Mouse (Mus musculus) MEL (cell line): ENCODE data around the gene Lpcat3. TPM values are rescaled to one million over a fixed set of nuclear protein-coding genes. Genes with fewer than 3 reads are reported as not detected.

Source experiments
- DNase-seq: peaks from one replicate; pipeline ENCODE4 v3.0.0; 2011; ENCODE audit warnings: low read depth, low spot score
- H3K27ac ChIP-seq: 2 replicates; pipeline ENCODE4 v1.5.1; 2012; ENCODE audit warnings: low read depth, mild to moderate bottlenecking, control low read depth, low read length, moderate library complexity; ENCODE audit not compliant: control insufficient read depth
- H3K27me3 ChIP-seq, 2 experiments: fragments of 150-350 bp in 1 of 2; sonication (generic) in 1 of 2; 2 replicates each; pipeline ENCODE4 v1.6.1; 2012; ENCODE audit warnings: low read length in 2 of 2, mild to moderate bottlenecking in 2 of 2, improper control_type of control experiment in 1 of 2, moderate library complexity in 1 of 2; ENCODE audit not compliant: insufficient read depth in 2 of 2, control insufficient read depth in 1 of 2
- H3K36me3 ChIP-seq, 2 experiments: 2 replicates each; pipeline ENCODE4 v1.6.1; 2012 to 2014; ENCODE audit warnings: low read length in 2 of 2, improper control_type of control experiment in 1 of 2, inconsistent platforms in 1 of 2, mild to moderate bottlenecking in 1 of 2; ENCODE audit not compliant: insufficient read depth in 2 of 2, control insufficient read depth in 1 of 2
- H3K4me1 ChIP-seq, 2 experiments: fragments of 150-350 bp in 1 of 2; sonication (generic) in 1 of 2; 2 replicates each; pipeline ENCODE4 v1.6.1; 2012; ENCODE audit warnings: low read length in 2 of 2, improper control_type of control experiment in 1 of 2, mild to moderate bottlenecking in 1 of 2; ENCODE audit not compliant: insufficient read depth in 2 of 2, control insufficient read depth in 1 of 2
- H3K4me3 ChIP-seq, 2 experiments: fragments of 150-350 bp in 1 of 2; sonication (generic) in 1 of 2; 2 replicates each; pipeline ENCODE4 v1.5.1; 2012; ENCODE audit warnings: low read depth in 2 of 2, low read length in 2 of 2, mild to moderate bottlenecking in 2 of 2, moderate library complexity in 2 of 2, control low read depth in 1 of 2, improper control_type of control experiment in 1 of 2; ENCODE audit not compliant: control insufficient read depth in 1 of 2, insufficient read depth in 1 of 2
- H3K79me2 ChIP-seq: 2 replicates; pipeline ENCODE4 v1.6.1; 2012; ENCODE audit warnings: mild to moderate bottlenecking, low read length, moderate library complexity; ENCODE audit not compliant: control insufficient read depth, poor library complexity, insufficient read depth
- H3K9ac ChIP-seq: 2 replicates; pipeline ENCODE4 v1.6.1; 2012; ENCODE audit warnings: low read depth, mild to moderate bottlenecking, control low read depth, low read length, moderate library complexity; ENCODE audit not compliant: control insufficient read depth, poor library complexity, severe bottlenecking
- H3K9me3 ChIP-seq: fragments of 150-350 bp; sonication (generic); replicated peaks from 2 replicates; pipeline ENCODE4 v1.6.1; 2012; ENCODE audit warnings: mild to moderate bottlenecking, low read length, improper control_type of control experiment, moderate library complexity; ENCODE audit not compliant: insufficient read depth
- BHLHE40 ChIP-seq: IDR thresholded peaks from 2 replicates; pipeline ENCODE4 v1.6.1; 2012; ENCODE audit warnings: low read depth, mild to moderate bottlenecking, inconsistent platforms, low read length, improper control_type of control experiment, borderline replicate concordance
- CHD1 ChIP-seq: IDR thresholded peaks from 2 replicates; pipeline ENCODE4 v1.6.1; 2012; ENCODE audit warnings: low read depth, mild to moderate bottlenecking, inconsistent platforms, low read length, improper control_type of control experiment
- E2F4 ChIP-seq: IDR thresholded peaks from 2 replicates; pipeline ENCODE4 v1.6.1; 2011; ENCODE audit warnings: low read depth, low read length, improper control_type of control experiment, borderline replicate concordance
- ELF1 ChIP-seq: IDR thresholded peaks from 2 replicates; pipeline ENCODE4 v1.6.1; 2014; ENCODE audit warnings: low read depth, mild to moderate bottlenecking, inconsistent platforms, low read length, improper control_type of control experiment, moderate library complexity
- EP300 ChIP-seq, 2 experiments: IDR thresholded peaks; 2 replicates each; pipeline ENCODE4 v1.6.1; 2011; ENCODE audit warnings: improper control_type of control experiment in 2 of 2, low read length in 2 of 2, low read depth in 1 of 2, mild to moderate bottlenecking in 1 of 2
- ETS1 ChIP-seq: IDR thresholded peaks from 2 replicates; pipeline ENCODE4 v1.6.1; 2012; ENCODE audit warnings: low read depth, mild to moderate bottlenecking, inconsistent platforms, low read length, improper control_type of control experiment, moderate library complexity
- GABPA ChIP-seq: IDR thresholded peaks from 2 replicates; pipeline ENCODE4 v1.6.1; 2012; ENCODE audit warnings: low read depth, mild to moderate bottlenecking, inconsistent platforms, low read length, improper control_type of control experiment, moderate library complexity
- GATA1 ChIP-seq: IDR thresholded peaks from 2 replicates; pipeline ENCODE4 v1.6.1; 2011; ENCODE audit warnings: low read depth, low read length, improper control_type of control experiment
- HCFC1 ChIP-seq: IDR thresholded peaks from 2 replicates; pipeline ENCODE4 v1.6.1; 2012; ENCODE audit warnings: low read depth, mild to moderate bottlenecking, inconsistent platforms, low read length, improper control_type of control experiment, moderate library complexity
- JUND ChIP-seq: IDR thresholded peaks from 2 replicates; pipeline ENCODE4 v1.6.1; 2011; ENCODE audit warnings: low read depth, mild to moderate bottlenecking, improper control_type of control experiment, low read length
- MAFK ChIP-seq: IDR thresholded peaks from 2 replicates; pipeline ENCODE4 v1.6.1; 2011; ENCODE audit warnings: low read depth, mild to moderate bottlenecking, low read length, improper control_type of control experiment, borderline replicate concordance
- MAX ChIP-seq: IDR thresholded peaks from 2 replicates; pipeline ENCODE4 v1.6.1; 2011; ENCODE audit warnings: low read length, improper control_type of control experiment
- MAZ ChIP-seq: IDR thresholded peaks from 2 replicates; pipeline ENCODE4 v1.6.1; 2012; ENCODE audit warnings: low read depth, mild to moderate bottlenecking, inconsistent platforms, low read length, improper control_type of control experiment
- MEF2A ChIP-seq: IDR thresholded peaks from 2 replicates; pipeline ENCODE4 v1.6.1; 2014; ENCODE audit warnings: low read depth, mild to moderate bottlenecking, inconsistent platforms, low read length, improper control_type of control experiment; ENCODE audit not compliant: poor library complexity, insufficient replicate concordance, severe bottlenecking; ENCODE audit errors: extremely low read depth
- MXI1 ChIP-seq: IDR thresholded peaks from 2 replicates; pipeline ENCODE4 v1.6.1; 2011; ENCODE audit warnings: mild to moderate bottlenecking, low read depth, low read length, improper control_type of control experiment
- MYB ChIP-seq: IDR thresholded peaks from 2 replicates; pipeline ENCODE4 v1.6.1; 2011; ENCODE audit warnings: mild to moderate bottlenecking, low read depth, low read length, improper control_type of control experiment
- MYC ChIP-seq: IDR thresholded peaks from 2 replicates; pipeline ENCODE4 v1.6.1; 2011; ENCODE audit warnings: low read depth, mild to moderate bottlenecking, low read length, improper control_type of control experiment, moderate library complexity
- NRF1 ChIP-seq: IDR thresholded peaks from 2 replicates; pipeline ENCODE4 v1.6.1; 2014; ENCODE audit warnings: low read depth, mild to moderate bottlenecking, inconsistent platforms, low read length, improper control_type of control experiment, moderate library complexity; ENCODE audit not compliant: poor library complexity, insufficient read depth, severe bottlenecking
- POLR2A ChIP-seq, 2 experiments: IDR thresholded peaks; 2 replicates each; pipeline ENCODE4 v1.6.1; 2011 to 2012; ENCODE audit warnings: low read length in 2 of 2, mild to moderate bottlenecking in 2 of 2, control low read depth in 1 of 2, improper control_type of control experiment in 1 of 2, low read depth in 1 of 2, moderate library complexity in 1 of 2; ENCODE audit not compliant: control insufficient read depth in 1 of 2, insufficient read depth in 1 of 2, poor library complexity in 1 of 2
- RAD21 ChIP-seq: IDR thresholded peaks from 2 replicates; pipeline ENCODE4 v1.6.1; 2011; ENCODE audit warnings: mild to moderate bottlenecking, low read depth, low read length, improper control_type of control experiment
- RCOR1 ChIP-seq: IDR thresholded peaks from 2 replicates; pipeline ENCODE4 v1.6.1; 2012; ENCODE audit warnings: low read depth, mild to moderate bottlenecking, inconsistent platforms, low read length, improper control_type of control experiment
- SIN3A ChIP-seq: IDR thresholded peaks from 2 replicates; pipeline ENCODE4 v1.6.1; 2012; ENCODE audit warnings: low read length, improper control_type of control experiment, inconsistent platforms
- SMC3 ChIP-seq: IDR thresholded peaks from 2 replicates; pipeline ENCODE4 v1.6.1; 2011; ENCODE audit warnings: low read depth, low read length, improper control_type of control experiment
- TAL1 ChIP-seq: IDR thresholded peaks from 2 replicates; pipeline ENCODE4 v1.6.1; 2012; ENCODE audit warnings: mild to moderate bottlenecking, inconsistent platforms, low read length, moderate library complexity, mixed read lengths
- TBP ChIP-seq: IDR thresholded peaks from 2 replicates; pipeline ENCODE4 v1.8.0; 2011; ENCODE audit warnings: low read depth, low read length, improper control_type of control experiment
- TCF12 ChIP-seq: IDR thresholded peaks from 2 replicates; pipeline ENCODE4 v1.6.1; 2014; ENCODE audit warnings: low read depth, mild to moderate bottlenecking, inconsistent platforms, low read length, improper control_type of control experiment, moderate library complexity
- UBTF ChIP-seq: IDR thresholded peaks from 2 replicates; pipeline ENCODE4 v1.6.1; 2012; ENCODE audit warnings: low read depth, mild to moderate bottlenecking, inconsistent platforms, low read length, improper control_type of control experiment, moderate library complexity, borderline replicate concordance; ENCODE audit not compliant: insufficient read depth
- USF1 ChIP-seq: IDR thresholded peaks from 2 replicates; pipeline ENCODE4 v1.6.1; 2014; ENCODE audit warnings: low read depth, mild to moderate bottlenecking, inconsistent platforms, low read length, improper control_type of control experiment, moderate library complexity
- ZMIZ1 ChIP-seq: IDR thresholded peaks from 2 replicates; pipeline ENCODE4 v1.6.1; 2012; ENCODE audit warnings: low read depth, mild to moderate bottlenecking, inconsistent platforms, low read length, improper control_type of control experiment, moderate library complexity
- ZNF384 ChIP-seq: IDR thresholded peaks from 2 replicates; pipeline ENCODE4 v1.6.1; 2012; ENCODE audit warnings: low read depth, mild to moderate bottlenecking, inconsistent platforms, low read length, improper control_type of control experiment
- polyA plus RNA-seq, 2 experiments: library from polyadenylated mRNA; stranded (reverse) in 1 of 2; unstranded in 1 of 2; fragments of >175 nt in 1 of 2; fragments of >200 nt in 1 of 2; gene quantifications; 2 replicates each; pipeline versions ENCODE4 v1.2.1 to v1.2.4; 2012; ENCODE audit warnings: low replicate concordance in 2 of 2, low read depth in 1 of 2; ENCODE audit not compliant: insufficient read length in 2 of 2, insufficient read depth in 1 of 2, missing spikeins in 1 of 2
- total RNA-seq: library from RNA; depleted of rRNA; stranded (reverse); fragments of 300-350 nt; gene quantifications from 2 replicates; pipeline ENCODE4 v1.2.3, GENCODE M21; 2012

Lpcat3 gene
- total and polyA plus RNA-seq, 3 experiments = 135 to 337 TPM; not detected in 1

DNA sequence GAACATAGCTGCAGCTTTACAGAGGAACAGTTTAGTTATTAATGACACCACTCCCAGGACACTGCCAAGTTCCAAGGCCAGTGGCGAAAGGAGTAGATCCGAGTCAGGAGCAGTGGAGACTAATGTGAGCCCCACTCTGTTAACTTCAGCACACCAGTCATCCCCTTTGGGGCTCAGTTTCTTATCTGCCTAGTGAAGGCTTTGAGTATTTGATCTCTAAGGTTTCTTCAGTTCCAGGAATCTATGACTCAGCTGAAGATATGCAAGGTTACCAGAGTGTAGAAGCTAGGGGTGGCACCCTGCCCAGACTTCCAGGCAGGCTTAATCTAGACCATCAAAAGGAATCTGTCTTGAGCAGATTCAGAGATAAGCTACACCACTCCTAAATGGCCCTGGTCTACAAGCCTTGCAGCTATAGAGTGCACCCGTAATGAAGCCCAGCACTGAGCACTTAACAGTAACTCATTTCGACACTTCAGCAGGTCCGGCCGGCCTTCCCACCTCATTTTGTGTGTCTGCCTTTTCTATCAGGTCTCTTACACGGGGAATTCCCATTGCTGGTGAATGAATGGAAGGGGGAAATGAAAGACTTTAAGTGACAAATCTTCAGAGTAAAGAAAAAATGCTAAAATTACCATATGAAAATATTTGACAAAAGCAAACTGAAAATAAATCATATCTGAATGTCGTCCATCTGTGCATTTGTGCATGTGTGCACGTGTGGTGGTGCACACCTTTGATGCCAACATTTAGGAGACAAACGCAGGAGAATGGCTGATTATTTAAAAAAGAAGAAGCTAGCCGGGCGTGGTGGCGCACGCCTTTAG, 21.0 kb downstream of the Lpcat3 start (continued):
- no peak for TF ChIP-seq RAD21
- TF ChIP-seq EP300 (IDR thresholded peaks at IDR 0.05; ENCODE audit: low read depth in 1 of 2, low read length in 2 of 2) = peak; percentile 97
- TF ChIP-seq NRF1 = no peak
- no peak for TF ChIP-seq SMC3

DNA sequence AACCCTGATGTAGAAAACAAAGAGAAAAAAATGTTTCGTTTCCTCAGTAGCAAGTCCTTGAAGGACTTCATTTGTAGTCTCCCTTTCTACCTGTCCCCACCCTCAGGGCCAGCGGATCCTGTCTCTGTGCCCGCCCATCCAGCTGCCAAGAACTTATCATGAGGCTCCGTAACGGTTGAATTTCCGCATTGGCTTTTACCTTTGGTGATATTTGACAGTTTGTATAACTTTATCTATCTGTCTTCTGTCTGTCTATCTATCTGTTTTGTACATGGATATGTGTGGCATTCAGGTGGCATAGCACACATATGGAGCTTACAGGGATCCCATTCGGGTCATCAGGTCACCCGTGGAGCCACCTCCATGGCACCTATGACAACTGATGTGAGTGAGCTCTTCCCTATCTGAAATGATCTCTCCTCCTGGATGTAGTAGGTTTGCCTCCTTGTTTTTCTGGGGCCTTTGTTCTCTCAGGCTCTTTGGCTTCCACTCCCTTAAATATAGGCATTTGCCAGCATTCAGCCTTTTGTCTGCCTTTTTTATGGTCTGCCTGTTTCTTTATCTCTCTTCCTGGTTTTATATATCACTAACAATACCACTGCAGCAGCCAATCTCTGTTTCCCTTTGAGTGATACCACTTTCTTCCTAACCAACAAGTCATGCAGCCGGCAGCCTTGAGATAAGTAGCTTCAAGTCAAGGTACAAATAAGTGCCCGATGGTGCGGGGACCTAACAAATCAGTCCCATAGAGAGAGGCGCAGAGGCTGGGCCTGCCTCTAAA, 23.0 kb downstream of the Lpcat3 start:
- Histone ChIP-seq H3K4me3 (peak overlapping the region; percentile 3 to 21; a peak in 3 of 4 replicates), H3K36me3 (peaks cover 7 to 66% of the 10 kb centered on the region in 2 experiments), H3K79me2 (peaks cover 40% of the 10 kb centered on the region), H3K9me3 (no peaks in the 10 kb centered on the region), H3K27me3 (no peaks in the 10 kb centered on the region), H3K4me1 (peaks cover 50 to 68% of the 10 kb centered on the region in 2 experiments), H3K9ac (peak overlapping the region; percentile 51), H3K27ac (peak overlapping the region; percentile 98)
- TF ChIP-seq SMC3 = no peak
- TF ChIP-seq TCF12 = peak; percentile 96
- peak; percentile 99 for TF ChIP-seq RCOR1
- peak; percentile 64 for TF ChIP-seq ZMIZ1
- no peak for TF ChIP-seq NRF1
- TF ChIP-seq ELF1 = peak; percentile 71
- TF ChIP-seq BHLHE40 = peak; percentile 84
- peak; percentile 31; the same call in 1 of the 2 replicates for TF ChIP-seq MEF2A
- TF ChIP-seq MYC = no peak
- TF ChIP-seq JUND = 0 out of 2 replicates have a peak, but pooled peaks have one; percentile 18
- peak; percentile 84 for TF ChIP-seq MYB
- TF ChIP-seq MXI1 = peak; percentile 45
- peak; percentile 89 for TF ChIP-seq TBP
- TF ChIP-seq GATA1 = peak; percentile 98
- TF ChIP-seq TAL1 = peak; percentile 81
- peak in 1 of 2 experiments; percentile 61; a peak in 2 of 4 replicates for TF ChIP-seq POLR2A (IDR thresholded peaks at IDR 0.05; ENCODE audit: control insufficient read depth in 1 of 2, insufficient read depth in 1 of 2, low read depth in 1 of 2, low read length in 2 of 2, poor library complexity in 1 of 2)
- peak; percentile 90 to 97 for TF ChIP-seq EP300 (IDR thresholded peaks at IDR 0.05; ENCODE audit: low read depth in 1 of 2, low read length in 2 of 2)
- 0 out of 2 replicates have a peak, but pooled peaks have one; percentile 16 for TF ChIP-seq USF1
- no peak for TF ChIP-seq E2F4
- TF ChIP-seq ETS1 = peak; percentile 87
- peak; percentile 78 for TF ChIP-seq SIN3A
- TF ChIP-seq CHD1 = peak; percentile 94; the same call in 1 of the 2 replicates
- peak; percentile 64; the same call in 1 of the 2 replicates for TF ChIP-seq MAFK
- TF ChIP-seq MAZ = peak; percentile 60; the same call in 1 of the 2 replicates
- TF ChIP-seq MAX = no peak; the same call in 1 of the 2 replicates
- TF ChIP-seq ZNF384 = no peak; the same call in 1 of the 2 replicates
- no peak for TF ChIP-seq GABPA
- peak; percentile 57; the same call in 1 of the 2 replicates for TF ChIP-seq HCFC1
- no peak for TF ChIP-seq UBTF
- peak; percentile 94 for DNase-seq
